Mouse (Mus musculus) Muller cell, postnatal 12 days (primary cell): ENCODE results near the gene Gm266.

Experiments used
- DNase-seq: peaks from one replicate; pipeline ENCODE4 v3.0.0-alpha.2; 2015; ENCODE audit errors: inconsistent ontology term

Gene Gm266

DNA sequence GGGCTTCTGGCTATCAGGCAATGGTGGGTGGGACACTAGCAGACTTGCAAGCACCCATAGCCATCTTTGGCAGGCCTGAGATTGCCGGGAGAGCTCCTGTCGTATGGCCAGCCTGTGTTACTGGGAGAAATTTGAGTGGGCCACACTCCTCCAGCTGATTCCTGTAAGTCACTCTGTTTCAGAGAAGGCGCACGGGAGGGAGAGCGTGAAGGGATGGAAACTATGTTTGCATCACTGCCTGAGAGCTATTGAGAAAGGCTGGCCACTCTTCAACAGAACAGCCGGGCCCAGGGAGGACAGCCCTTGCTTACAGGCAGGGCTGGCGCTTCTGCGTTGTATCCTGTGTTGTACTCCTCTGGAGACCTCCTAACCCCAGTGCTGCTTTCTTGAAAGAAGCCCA, 49.0 kb downstream of the Gm266 start:
- no peak for DNase-seq

DNA sequence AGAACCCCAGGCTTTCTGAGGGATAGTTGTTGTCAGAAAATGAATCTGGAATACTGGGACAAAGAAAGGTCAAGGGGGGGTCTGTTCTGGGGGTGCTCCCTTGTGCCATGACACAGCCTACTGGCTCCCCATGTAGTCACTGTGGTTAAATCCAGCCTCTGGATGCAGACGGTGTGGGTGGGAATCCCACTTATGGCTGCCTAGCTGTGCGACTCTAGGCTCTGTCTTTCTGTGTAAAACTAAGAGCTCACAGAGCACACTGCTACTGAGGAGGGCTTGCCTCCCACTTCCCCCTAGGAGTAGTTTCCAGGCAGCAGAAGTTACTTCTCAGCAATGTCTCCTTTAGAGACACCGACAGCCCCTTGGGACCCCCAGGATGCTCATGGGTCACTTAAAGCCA, 49.5 kb downstream of the Gm266 start:
- no peak for DNase-seq

- no peak for DNase-seq
Observed at GRCm38 (mm10) chr12:111434745-111435327, 50.8 kb downstream of the Gm266 start.
